Mouse (Mus musculus) cerebellum, adult 18-20 months (tissue): ENCODE results near the gene Olfr288.

Source experiments
- DNase-seq, 2 experiments: peaks; one replicate each; pipeline ENCODE4 v3.0.0; 2021

Olfr288 gene

DNA sequence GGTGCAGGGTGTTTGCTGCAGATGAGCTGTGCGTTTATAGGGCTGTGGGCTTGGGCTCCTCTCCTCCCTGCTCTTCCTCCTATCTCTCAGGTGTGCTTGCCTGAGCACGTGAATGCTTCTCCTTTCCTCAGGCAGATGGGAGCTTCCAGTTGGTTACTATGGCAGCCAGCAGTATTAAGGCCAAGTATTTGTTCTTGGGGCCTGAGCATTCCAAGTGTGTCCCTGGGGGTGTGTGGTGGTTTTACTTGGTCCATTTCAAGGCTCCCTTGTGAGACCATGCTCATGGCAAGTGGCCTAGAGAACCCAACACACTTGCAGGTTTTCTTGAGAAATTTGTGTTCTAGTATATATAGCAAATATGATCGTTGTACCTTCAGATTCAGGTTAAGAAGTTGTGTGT lies at the start of gene Olfr288:
Olfr288 (minus strand) TSS at position 101 of the 400 bp plus-strand sequence.
- DNase-seq: no peak

- no peak for DNase-seq
These were observed 40.1 kb upstream of the Olfr288 start for GRCm38 (mm10) chr15:98235442-98235841.

- no peak for DNase-seq
These were observed 39.0 kb upstream of the Olfr288 start, which contains the start of gene Olfr286 for GRCm38 (mm10) chr15:98234350-98234749. Olfr286 (minus strand) TSS chr15:98234450.

DNA sequence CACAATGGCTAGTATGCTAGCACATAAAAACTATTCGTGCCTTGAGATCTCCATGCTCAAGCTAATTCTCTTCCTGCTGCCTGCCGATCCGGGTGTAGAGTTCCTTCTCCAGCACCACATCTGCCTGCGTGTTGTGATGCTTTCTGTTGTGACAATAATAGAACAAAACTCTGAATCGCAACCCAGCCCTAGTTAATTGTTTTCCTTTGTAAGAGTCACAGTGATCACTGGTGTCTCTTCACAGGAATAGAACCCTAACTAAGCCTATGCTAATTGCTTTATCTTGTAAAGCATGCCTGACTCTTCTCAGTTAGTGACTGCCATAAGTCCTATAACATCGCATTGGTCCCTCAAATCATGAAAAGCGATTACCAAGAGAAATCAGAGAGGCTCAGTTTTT lies 30.8 kb upstream of the Olfr288 start:
- DNase-seq: no peak

DNA sequence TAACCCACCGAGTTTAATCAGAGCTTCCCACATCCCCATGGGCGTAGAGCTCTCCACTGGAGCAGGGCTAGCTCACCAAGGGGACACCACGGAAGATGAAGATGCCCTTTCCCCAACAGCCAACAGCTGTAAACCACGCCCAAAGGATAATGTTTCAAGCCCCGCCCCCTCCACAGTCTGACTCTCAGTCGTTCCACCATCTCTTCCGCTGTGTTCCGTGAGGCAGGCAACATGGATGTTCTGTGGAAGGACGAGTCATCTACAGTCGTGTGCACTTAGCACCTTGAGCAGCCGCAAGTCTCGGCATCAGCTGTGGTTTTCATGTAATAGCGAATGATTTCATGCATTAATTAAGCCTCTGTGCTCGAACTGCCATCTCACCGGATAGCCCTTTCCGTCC lies 30.3 kb upstream of the Olfr288 start:
- no peak for DNase-seq

GRCm38 (mm10) chr15:98222377-98222776 lies 27.0 kb upstream of the Olfr288 start:
- no peak for DNase-seq

GRCm38 (mm10) chr15:98220877-98221276 lies 25.5 kb upstream of the Olfr288 start, which contains the start of the genes Gm44579 and Olfr287:
Gm44579 (minus strand) TSS chr15:98220977.
Olfr287 (minus strand) TSS chr15:98221056.
- DNase-seq: peak in 1 of 2 experiments; percentile 2

- no peak for DNase-seq
These were observed 18.8 kb upstream of the Olfr288 start for GRCm38 (mm10) chr15:98214130-98214529.

DNA sequence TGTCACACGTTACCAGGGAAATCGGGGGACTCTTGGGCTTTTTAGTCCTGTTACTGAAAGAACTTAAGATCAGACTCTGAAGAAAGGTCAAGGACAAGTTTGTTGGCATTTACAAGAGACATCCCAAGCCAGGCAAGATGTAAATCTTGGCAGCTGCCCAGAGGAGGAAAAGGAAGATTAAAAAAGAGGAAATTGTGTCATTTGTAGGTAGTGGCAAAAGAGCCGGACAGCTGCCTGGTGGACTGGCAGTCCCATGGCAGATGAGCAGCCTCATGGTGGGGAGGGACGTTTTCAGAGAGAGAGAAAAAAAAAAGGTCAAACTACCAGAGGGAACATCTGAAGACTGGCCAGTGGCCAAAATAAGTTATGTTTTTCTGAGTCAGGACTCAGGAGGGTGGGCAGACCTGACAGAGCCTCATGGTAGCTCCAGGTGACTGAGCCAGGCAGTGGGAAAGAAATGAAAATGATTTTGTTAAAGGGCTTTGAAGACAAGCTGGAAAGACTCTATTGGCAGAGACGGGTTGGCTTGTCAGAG lies 18.1 kb upstream of the Olfr288 start:
- DNase-seq: no peak

DNA sequence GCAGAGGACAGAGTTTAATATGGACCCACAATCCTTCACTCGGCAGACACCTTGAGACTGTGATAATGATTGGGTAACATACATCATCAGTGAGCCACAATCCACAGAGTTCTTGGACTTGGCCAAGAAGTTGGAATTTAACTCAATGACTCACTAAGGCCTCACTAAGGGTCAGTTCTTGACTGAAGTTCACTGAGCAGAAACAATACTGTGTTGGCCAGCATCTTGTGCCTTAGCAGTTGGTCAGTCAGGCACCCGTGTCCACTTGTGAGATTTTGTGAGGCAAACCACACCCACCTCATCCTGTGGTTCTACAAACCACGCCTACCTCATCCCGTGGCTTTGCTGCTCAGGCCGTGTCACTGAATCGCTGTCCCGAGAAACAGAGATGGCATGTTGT lies 14.3 kb upstream of the Olfr288 start:
- DNase-seq: no peak

DNA sequence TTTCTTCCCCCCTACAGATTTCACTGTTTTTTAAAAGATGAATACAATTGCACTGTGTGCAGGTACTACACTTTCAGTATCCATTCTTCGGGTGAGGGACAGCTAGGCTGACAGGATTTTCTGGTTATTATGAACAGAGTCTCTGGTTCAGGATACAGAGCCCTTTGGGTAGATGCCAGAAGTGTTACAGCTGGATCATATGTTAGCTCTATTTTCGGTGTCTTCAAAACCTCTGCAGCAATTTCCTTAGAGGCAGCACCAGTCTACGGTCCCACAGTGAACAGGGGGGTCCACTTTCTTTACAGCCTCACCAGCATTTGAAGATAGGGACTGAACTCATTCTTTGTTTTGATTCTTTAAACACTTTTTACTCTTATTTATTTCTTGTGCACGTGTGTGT lies 10.9 kb downstream of the Olfr288 start:
- DNase-seq: no peak

GRCm38 (mm10) chr15:98181856-98182570 lies 13.3 kb downstream of the Olfr288 start:
- DNase-seq: peak; percentile 26 to 39

DNA sequence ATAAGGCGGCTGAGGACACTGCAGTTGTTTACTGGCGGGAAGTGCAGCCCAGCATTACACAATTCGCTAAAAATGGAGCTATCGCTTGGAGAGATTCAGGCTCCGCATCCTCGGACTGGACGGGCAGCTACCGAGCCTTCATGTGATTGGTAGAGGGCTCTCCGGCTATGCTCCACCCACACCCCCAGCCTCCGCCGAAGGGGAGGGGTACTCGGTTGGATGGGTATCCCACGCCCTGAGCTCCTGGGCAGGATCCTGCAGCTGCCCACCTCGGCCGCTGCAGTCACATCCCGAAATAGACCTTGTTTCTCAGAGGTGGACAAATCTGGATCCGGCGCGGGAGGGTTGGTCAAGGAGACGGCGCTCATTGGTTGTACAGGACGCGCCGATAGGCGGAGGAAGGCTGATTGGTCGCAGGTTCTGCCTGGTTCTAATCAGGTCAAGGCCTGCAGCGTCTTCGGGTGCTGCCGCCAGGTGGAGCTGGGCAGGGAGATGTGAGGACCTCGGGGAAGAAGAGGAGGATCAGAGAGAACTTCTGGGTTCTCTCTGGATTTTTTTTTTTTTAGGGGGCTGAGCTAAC lies 14.1 kb downstream of the Olfr288 start:
- DNase-seq: peak; percentile 95 to 99

GRCm38 (mm10) chr15:98180567-98181131 lies 14.7 kb downstream of the Olfr288 start:
- DNase-seq: peak; percentile 22 to 38

GRCm38 (mm10) chr15:98177320-98177719 lies 18.0 kb downstream of the Olfr288 start:
- no peak for DNase-seq

- peak; percentile 55 for DNase-seq
These were observed 21.5 kb downstream of the Olfr288 start for GRCm38 (mm10) chr15:98173821-98174220.

GRCm38 (mm10) chr15:98172113-98172512 lies 23.2 kb downstream of the Olfr288 start:
- no peak for DNase-seq

GRCm38 (mm10) chr15:98170917-98171316 lies 24.4 kb downstream of the Olfr288 start:
- no peak for DNase-seq

- no peak for DNase-seq
These were observed 25.0 kb downstream of the Olfr288 start for GRCm38 (mm10) chr15:98170365-98170764.

- no peak for DNase-seq
These were observed 26.7 kb downstream of the Olfr288 start for GRCm38 (mm10) chr15:98168622-98169004.

GRCm38 (mm10) chr15:98167645-98168621 lies 27.4 kb downstream of the Olfr288 start:
- DNase-seq: peak; percentile 90 to 96

DNA sequence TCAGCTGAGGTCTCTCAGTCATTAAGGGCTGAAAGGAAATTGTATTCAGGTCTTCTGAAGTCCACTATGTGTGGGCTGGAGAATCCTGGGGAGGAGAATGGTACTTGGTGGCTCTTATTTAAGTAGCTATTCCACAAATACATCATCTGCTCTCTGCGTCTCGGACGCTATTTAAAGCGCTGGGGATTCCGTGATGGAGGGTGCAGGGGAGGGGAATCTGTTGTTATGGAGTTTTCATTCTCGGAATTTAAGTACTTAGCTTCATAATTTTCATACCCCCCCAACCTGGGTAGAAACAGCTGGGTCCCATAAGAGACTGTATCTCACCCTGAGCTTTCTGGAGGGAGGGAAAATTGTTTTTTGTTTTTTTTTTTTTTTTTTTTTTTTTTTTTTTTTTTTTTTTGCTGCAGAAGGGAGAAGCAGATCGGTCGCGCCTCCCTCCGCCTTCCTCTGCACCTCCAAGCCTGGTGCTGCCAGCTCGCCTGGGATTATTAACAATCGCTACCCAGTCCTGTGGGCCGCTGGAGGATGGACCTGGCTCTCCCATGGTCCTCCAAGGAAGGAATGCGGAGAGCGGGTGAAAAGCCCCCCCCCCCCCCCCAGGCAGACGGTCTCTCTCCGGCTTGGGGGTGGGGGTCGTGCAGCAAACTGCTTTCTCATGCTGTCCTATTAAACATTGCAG lies 28.2 kb downstream of the Olfr288 start, which contains the start of gene Ccdc184:
Ccdc184 (plus strand) TSS at position 196 of the 682 bp plus-strand sequence.
- peak in 1 of 2 experiments; percentile 36 for DNase-seq
